Mouse (Mus musculus) heart, postnatal 0 days (tissue): ENCODE results near the gene Irgm2.

ENCODE experiments used
- CTCF ChIP-seq: IDR thresholded peaks from 2 replicates; pipeline ENCODE4 v1.5.1; 2016; ENCODE audit warnings: antibody characterized with exemption, control low read depth, low read depth
- EP300 ChIP-seq: IDR thresholded peaks from 2 replicates; pipeline ENCODE4 v1.6.1; 2016; ENCODE audit warnings: antibody characterized with exemption, low read depth

GRCm38 (mm10) chr11:58215814-58216213 lies 16.4 kb downstream of the Irgm2 start:
- no peak for TF ChIP-seq CTCF
- no peak for TF ChIP-seq EP300
